Mouse (Mus musculus) kidney, adult 11 months (tissue): ENCODE measurements around the gene Clec2g.
A peak's percentile ranks its signal among the peaks of the same experiment; 100 is the strongest.
"Not testable (repeated sequence)": the region's sequence is repeated elsewhere in the genome, so short reads cannot be mapped to it uniquely, and the experiment has no call there.

Experiments used
- DNase-seq: peaks from one replicate; pipeline ENCODE4 v3.0.0; 2022

The Clec2g gene

GRCm38 (mm10) chr6:128972156-128972555, 38.0 kb downstream of the Clec2g start:
- no peak for DNase-seq

GRCm38 (mm10) chr6:128972687-128973438, 38.7 kb downstream of the Clec2g start:
- DNase-seq: no peak

GRCm38 (mm10) chr6:128973439-128973697, 39.2 kb downstream of the Clec2g start:
- DNase-seq: no peak

DNA sequence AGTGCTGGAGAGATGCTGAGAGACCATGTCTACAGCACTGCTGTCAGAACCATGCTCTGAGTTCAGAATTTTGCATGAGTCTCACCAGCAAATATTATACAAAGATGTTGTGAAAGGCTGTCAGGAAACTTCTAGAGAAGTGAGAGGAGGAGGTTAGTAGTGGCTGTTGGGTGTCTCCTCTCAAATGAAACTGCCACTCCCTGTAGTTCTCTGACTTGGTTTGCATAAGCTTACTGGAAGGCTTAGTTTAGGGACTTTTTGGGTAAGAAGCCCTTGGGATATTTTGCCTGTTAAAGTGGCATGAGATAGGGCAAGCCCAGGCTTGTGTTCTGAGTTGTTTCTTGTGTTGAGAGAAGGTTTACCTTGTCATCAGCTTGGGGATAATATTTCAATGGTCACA, 40.7 kb downstream of the Clec2g start:
- not testable (repeated sequence) for DNase-seq

- DNase-seq: no peak
Observed at GRCm38 (mm10) chr6:128976194-128976593, 42.0 kb downstream of the Clec2g start.

DNA sequence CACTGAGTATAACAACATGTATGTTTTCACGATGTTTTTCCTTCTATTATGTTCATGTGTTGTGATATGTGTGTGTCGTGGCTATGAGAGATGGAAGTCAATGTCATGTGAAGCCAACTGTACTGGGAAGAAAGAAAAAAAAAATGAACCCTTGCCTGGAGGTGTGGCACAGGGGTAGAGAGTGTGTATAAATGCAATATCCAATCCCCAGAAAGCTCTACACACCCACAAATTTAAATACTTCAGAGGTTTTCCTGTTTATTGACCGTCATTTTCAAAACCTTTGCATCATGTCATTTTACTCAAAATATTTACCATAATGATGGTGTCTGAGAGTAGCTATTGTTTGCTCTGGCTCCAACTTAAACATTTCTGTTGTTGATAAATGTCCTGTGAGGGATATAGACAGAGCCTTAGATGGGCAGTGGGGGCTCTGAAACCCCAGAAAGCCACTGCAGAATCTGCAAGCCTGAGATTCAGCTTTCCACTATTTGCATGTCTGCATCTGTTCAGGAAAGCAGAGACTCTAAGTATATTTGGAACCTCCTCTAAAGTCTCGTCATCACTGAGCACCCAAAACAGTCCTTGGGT, 47.9 kb downstream of the Clec2g start:
- DNase-seq: not testable (repeated sequence)

DNA sequence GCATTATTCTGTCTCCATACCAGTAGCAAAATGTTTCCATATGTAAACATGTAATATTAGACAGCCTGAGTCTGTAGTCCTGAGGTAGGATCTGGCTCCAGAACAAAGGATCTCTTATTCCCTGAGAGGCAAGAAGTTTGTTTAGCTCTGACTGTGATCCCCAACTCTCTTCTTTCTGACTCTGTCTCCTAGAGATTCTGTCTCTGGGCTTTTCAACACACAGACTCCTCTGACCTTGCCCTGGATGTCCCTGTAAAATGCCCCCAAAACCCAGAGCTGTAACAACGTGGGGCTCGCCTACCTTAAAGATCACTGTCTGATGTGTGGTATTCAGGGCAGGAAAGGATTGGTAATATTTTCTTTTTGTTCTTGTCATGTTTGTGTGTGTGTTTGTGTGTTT, 58.2 kb downstream of the Clec2g start:
- no peak for DNase-seq

DNA sequence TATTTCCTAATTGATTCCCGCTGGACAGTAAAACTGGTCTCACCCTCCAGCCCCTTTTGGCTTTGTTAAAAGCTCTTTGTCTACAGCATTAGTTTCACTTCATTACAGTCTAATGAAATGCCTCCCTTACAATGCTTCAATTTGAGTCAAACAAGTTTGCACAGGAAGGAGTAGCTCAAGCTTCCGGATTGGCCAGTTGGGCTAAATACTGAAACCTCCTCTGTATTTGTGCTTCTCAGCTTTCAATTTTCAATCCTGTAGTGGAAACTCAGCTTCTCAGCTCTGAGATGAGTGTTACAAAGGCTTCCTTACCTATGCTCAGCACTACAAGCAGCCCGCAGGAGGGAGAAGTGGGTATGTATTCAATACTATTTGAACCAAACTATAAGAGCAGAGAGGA, 58.6 kb downstream of the Clec2g start:
- no peak for DNase-seq

DNA sequence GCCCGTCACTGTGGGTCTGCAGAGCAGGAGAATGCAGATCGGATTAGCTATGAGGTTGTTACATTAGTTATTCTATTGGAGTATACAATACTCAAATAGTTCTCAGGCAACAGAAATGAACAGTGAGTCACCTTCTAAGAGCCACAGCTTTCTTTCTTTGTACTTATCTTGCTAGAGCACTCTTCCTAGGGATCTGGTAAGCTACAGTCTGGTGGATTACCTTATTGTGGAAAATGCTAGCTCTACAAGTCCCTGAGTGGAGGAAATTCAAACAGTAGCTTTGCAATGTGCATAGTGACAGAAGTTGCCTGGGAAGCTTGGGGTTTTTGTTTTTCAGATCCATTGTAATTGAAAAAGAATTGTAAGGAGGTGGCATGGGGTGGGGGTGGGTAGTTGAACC, 59.0 kb downstream of the Clec2g start:
- DNase-seq: no peak

DNA sequence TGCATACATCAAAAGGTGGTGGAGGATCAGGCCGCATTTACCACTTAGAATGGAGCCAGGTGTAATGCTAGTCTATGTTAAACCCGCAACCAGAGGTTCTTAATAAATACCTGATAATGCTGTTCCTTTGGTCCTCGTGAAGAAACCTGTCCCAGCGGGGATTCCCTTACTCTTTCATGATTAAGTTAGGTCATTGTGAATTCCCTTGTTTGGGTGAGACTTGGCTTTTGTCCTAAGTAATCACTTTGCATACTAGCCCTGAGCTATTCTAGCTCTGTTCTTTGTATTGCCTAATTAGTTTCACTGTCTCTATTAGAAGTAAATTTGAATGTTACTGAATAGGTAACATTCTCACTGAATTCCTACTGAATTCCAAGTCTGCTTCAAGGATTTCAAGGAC, 60.2 kb downstream of the Clec2g start:
- DNase-seq: no peak

GRCm38 (mm10) chr6:128994742-128995141, 60.6 kb downstream of the Clec2g start:
- peak; percentile 31 for DNase-seq

DNA sequence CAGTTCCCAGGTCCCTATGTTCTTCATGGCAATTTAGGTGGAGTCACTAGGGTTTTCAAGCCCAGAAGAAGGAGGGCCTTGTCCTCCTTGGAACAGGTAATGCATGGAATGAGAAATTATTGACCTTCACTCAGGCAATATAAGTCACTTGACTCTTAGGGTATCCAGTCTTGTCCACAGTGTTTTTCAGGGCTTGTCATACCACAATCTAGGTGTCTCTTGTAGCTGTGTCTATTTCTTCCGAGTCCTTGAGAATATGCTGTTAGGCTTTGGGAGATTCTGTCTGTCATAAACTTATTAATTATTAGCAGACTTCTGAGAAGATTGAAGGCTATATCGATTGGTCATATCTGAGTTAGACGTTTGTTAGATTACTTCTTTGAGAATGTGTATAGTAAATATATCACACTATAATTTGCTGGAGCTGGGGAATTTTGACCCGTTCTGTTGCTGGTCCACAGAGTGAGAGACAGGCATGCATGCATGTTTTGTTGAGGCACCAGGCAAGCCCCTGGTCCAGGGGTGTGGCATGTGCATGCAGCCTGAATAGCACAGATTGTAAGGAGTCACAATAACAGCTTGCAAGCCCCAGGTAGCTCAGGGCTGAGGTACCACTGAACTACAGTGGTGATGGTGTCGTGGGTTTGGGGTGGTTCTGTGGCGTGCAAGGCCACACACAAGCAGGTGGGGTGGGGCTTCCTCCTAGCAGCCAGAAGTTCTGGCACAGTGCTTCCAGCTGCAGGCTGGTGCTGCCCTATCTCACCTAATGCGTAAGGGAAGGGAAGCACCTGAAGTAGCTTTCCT, 61.3 kb downstream of the Clec2g start:
- DNase-seq: no peak

DNA sequence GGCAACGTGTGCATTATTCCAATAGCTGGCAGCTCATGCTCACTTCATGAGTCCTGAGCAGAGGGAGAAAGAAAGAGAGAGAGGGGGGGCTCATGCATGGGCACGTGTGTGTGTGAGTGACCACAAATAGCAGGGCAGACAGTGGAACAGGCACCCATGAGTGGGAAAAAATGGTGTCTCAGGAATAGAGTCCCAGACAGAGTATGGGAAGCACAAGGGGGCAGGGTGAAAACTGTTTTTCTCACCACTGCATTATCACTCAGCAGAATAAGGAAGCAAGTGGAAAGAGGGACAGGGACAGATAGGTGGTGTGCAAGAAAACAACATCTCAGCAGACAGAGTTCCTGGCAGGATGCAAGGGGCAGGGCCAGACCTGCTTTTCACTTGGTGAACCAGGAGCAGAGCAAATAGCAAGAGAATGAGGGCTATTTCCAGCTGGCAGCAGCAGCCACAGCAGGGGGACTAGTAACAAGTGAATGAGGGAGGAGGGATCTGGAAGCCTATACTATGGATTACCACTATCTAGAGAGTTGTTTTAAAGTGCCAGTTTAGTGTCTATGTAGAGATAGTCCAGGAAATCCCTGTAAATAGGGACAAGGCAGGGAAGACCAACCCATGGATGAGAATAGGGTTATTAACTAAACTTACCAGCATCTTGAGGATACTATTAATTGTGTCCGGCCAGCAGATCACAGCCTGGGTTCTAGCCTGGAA, 62.0 kb downstream of the Clec2g start:
- DNase-seq: no peak

DNA sequence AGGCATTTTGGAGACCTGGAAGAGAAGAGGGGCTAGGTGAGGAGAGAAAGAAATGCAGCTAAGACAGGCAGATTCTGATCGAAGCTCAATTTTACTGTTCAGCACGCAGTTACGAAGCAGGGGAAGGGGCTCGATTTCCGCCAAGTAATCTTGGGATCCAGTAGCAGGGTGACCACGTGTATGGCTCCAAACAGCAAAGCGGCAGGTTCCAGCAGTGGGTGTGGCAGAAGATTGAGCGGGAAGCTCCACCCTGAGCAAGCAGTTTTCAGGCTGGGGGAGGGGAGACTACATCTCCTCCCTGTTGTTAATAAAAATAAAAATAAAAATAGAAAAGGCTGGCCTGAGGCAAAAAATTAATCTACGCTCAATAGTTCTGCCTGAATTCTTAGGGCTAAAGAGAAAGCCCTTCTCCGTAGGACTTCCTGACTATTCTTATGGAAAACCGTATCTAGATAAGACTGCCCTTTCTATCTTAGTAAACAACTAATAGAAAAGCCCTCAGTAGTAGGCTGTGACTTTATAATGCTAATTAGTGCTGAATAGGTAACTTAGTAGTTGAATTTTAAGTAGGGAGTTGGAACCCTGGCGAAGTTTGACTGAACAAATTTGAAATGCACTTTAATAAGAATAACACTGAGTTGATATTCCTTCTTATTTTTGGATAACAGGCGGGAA, 62.7 kb downstream of the Clec2g start:
- peak; percentile 29 for DNase-seq

DNA sequence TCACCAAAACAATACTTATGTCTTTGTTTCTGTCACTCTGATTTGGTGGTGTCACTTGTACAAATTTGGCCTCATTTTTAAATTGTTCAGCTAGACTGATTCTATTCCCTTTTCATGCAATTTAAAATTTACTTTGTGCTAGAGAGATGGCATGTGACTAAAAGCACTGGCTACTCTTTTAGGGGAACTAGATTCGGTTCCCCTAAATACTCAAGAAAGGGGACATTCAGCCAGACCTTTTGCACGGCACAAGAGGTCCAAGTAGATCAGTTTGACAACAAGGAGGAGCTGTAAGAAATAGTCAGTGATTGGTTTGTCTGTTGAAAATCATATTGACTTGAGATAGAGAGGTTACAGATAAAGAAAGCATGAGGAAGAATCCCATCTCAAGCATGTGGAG, 67.2 kb downstream of the Clec2g start:
- no peak for DNase-seq

DNA sequence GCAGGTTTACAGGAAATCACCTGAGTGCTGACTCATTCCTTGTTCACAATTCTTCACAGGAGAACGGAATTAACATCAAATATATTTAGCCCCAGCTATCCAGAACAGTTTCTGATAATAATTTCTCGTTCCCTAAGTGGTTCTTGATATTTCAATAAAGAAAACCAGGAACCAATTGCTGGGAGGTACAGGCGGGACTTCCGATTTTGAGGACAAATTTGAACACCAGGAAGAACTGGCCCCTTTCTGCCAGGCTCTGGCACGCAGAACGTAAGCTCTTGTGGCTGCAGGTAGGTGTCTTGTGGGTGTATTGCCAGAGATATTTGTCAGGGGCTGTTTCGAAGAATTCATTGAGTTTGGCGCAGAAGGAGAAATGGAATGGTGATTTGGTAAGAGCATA, 74.4 kb downstream of the Clec2g start:
- no peak for DNase-seq

- peak; percentile 38 for DNase-seq
Observed at GRCm38 (mm10) chr6:129009846-129010504, 75.8 kb downstream of the Clec2g start.

DNA sequence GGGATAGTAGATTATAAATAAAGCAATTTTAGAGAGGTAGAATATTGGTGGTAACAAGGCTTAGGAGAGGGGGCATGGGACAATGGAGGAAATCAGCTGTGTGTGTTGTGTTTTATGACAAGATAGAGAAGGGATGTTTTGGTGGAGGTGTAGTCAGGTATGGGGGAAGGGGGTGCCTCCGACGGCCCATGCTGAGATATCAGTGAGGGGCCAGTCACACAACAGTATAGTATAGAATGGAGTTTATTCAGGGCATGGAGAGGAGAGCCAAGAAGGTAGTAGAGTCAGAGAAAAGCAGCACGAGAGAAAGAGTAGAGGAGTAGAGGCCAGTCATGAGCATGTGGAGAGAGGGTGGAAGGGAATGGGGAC, 76.3 kb downstream of the Clec2g start:
- DNase-seq: no peak

DNA sequence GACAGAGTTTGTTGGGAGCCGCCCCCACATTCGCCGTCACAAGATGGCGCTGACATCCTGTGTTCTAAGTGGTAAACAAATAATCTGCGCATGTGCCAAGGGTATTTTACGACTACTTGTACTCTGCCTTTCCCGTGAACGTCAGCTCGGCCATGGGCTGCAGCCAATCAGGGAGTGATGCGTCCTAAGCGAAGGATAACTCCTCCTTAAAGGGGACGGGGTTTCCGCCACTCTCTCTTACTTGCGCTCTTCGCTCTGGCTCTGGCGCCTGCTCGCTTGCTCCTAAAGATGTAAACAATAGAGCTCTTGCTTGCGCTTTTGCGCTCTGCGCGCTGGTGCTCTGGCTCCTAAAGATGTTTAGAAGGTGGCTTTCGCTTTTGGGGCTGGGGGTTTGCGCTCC, 77.8 kb downstream of the Clec2g start:
- not testable (repeated sequence) for DNase-seq

DNA sequence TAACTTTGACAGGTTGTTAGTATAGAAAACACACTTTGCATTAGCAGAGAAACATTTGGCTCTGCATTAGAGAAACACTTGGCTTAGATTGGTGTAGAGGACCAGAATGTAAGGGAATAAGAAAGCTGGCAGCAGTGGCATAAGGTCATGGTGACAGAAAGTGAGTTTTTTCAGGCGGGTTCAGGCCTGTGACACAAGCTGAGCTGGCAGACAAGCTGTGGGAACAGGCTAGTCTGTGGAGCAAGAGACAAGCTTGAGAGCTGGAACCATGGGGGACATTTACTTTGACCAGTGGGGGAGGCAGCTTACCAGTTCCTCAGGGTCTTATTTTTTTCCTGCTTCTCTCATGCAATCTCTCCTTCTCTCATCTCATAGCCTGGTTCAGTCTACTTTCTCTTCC, 78.8 kb downstream of the Clec2g start:
- no peak for DNase-seq

DNA sequence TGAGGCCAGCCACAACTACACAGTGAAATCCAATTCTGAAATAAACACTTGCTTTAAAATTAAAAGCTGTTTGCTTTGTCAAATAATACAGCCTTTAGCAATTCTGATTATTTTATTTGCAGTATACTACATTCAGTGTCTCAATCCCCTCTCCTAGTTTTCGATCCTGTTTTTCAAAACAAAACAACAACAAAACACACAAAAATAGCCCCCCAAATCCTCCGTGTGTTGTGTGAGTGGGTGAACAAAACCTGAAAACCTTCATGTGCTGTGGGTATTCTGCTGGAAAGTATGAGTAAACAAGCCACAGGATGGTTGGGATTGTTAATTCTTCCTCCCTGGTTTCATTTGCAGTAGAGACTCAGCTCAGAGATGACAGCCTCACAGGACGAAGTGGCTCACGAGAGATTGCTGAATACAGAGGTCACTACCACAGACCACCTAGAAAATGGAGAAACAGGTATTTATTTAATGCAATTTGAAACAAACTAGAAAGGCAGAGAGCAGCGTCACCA, 79.6 kb downstream of the Clec2g start:
- no peak for DNase-seq

GRCm38 (mm10) chr6:129014399-129014798, 80.2 kb downstream of the Clec2g start:
- DNase-seq: no peak
